8 mouse cellular contexts compared by ENCODE assay signal in the genomic region with DNA sequence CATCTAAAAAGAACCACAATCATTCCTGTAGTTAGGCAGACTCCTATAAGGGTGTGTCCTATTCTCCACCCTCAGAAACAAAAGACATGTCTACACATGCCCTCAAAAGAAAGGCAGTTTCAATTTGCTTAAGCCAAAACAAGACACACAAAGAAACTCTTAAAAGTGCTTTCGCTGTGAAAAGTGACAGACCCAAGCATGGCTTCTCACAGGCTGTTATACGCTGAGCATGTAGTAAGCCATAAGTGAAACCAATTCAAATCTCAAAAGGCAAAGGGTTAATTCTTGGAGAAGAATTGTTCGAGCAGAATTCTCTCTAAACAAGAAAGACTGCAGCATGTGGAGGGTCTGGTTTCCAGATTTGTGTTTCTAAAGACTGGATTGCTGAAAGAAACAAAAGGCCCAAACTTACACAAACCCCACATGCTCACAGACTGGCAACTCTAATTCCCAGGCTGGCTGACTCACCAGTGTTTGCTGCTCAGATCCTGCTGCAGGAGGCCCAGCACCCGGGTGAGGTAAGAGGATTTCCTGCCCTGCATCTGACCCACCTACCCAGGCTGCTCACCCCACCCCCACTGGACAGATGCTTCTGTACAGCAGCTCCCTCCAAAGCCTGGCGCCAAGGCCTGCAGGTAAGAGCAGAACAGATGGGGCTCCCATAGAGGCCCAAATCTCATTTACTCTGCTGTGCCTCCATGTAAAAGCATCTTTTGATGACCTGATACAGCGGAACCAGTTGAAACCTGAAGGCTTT. TPM values are rescaled to one million over a fixed set of nuclear protein-coding genes. Genes with fewer than 3 reads are reported as not detected.
DNase-seq lines count a peak whose midpoint lies in the region; TF ChIP-seq lines count a peak whose summit lies in the region.

No protein-coding gene starts in this region.

- 47% methylated on average over 6 of the region's 6 CpGs for whole genome bisulfite sequencing in kidney, adult 2 months

- peak overlapping the region; percentile 97 for H3K27ac ChIP-seq in kidney, adult 2 months (ENCODE audit: insufficient read depth, low read depth, low read length)

- TF ChIP-seq POLR2A in kidney, adult 2 months (IDR thresholded peaks at IDR 0.05; ENCODE audit: low read depth, low read length) = no peak

- H3K4me1 ChIP-seq in kidney, adult 2 months (ENCODE audit: control insufficient read depth, insufficient read depth, low read length) = peaks cover 23% of the 10 kb centered on the region

- H3K27me3 ChIP-seq in kidney, adult 2 months (replicated peaks; ENCODE audit: control insufficient read depth, insufficient read depth, low read length) = no peaks in the 10 kb centered on the region

- TF ChIP-seq CTCF in kidney, adult 2 months (conservative IDR thresholded peaks at IDR 0.05; ENCODE audit: insufficient read depth, insufficient read length, low read depth, low read length) = no peak

- DNase-seq in 3T3-L1 (ENCODE audit: low read depth, low spot score) (peak; percentile 83), adipocyte (ENCODE audit: low spot score) (peak; percentile 66), liver (peak; percentile 49)
- peak; percentile 24 for DNase-seq in embryo, embryonic 11.5 days (ENCODE audit: low read depth, low spot score)
- DNase-seq in heart, adult 18-20 months = peak; percentile 48 to 75
- DNase-seq in kidney, adult 2 months = peak; percentile 75
- DNase-seq in natural killer cell, adult 2 months (ENCODE audit: low spot score in 2 of 2) = peak; percentile 48 to 51
- DNase-seq in thymus, postnatal 10 days (ENCODE audit: low spot score in 2 of 2) = peak; percentile 36 to 43

- H3K4me3 ChIP-seq in kidney, adult 2 months (ENCODE audit: insufficient read depth, low read depth, low read length) = no peak overlapping the region

- peaks cover 4% of the 10 kb centered on the region; the same call in 1 of the 2 replicates for H3K36me3 ChIP-seq in kidney, adult 2 months (ENCODE audit: control insufficient read depth, insufficient read depth, low read length)

RNA-seq across cellular contexts. Expression of gene Lyrm1, which starts 34.1 kb away (rescaled TPM):
- 1 to 10 TPM; 7.2 to 9.6 TPM for total RNA-seq in heart, adult 18-20 months (2021)
- polyA plus RNA-seq in kidney, adult 2 months (2012; rRNA removed) = 4.7 and 6.7 TPM in 2 replicates

RNA-seq across cellular contexts. Expression of gene Dcun1d3, which starts 34.6 kb away (rescaled TPM):
- 10 to 100 TPM; 13.1 to 15.3 TPM for total RNA-seq in heart, adult 18-20 months (2021)
- polyA plus RNA-seq in kidney, adult 2 months (2012; rRNA removed) = 7.6 and 8.6 TPM in 2 replicates

Comparison
In these comparisons a context has a peak if more than half of its experiments do, and no peak if none do; other contexts are left out.
1. DNase-seq: peak in every context shown above with its lines; median percentile 83 in 3T3-L1; 75 in kidney, adult 2 months; 66 in adipocyte; 62 in heart, adult 18-20 months; 50 in natural killer cell, adult 2 months; 49 in liver; 40 in thymus, postnatal 10 days; 24 in embryo, embryonic 11.5 days.